Mouse (Mus musculus): ENCODE measurements around the gene Rab17.

Rab17 gene

GRCm38 (mm10) chr1:90995916-90996315, 26.5 kb upstream of the Rab17 start:
- no peak for DNase-seq (ENCODE audit: low spot score in 2 of 2)

DNA sequence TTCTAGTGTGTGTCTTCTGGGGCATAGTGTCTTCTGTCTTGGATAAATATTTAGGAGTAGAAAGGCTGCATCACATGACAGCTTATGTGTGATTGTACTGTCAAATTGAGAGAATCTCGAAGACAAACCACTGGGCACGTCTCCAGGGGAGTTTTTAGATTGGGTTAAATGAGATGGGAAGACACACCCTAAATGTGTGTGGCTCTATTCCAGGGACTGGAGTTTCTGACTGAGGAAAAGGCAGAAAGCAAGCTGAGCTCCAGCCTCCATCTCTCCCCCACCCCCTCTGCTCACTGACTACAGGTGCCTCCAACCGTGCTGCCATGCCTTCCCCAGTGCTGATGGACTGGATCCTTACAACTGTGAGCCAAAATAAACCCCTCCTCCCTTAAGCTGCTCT, 11.9 kb upstream of the Rab17 start:
- no peak for DNase-seq (ENCODE audit: low spot score in 2 of 2)

DNA sequence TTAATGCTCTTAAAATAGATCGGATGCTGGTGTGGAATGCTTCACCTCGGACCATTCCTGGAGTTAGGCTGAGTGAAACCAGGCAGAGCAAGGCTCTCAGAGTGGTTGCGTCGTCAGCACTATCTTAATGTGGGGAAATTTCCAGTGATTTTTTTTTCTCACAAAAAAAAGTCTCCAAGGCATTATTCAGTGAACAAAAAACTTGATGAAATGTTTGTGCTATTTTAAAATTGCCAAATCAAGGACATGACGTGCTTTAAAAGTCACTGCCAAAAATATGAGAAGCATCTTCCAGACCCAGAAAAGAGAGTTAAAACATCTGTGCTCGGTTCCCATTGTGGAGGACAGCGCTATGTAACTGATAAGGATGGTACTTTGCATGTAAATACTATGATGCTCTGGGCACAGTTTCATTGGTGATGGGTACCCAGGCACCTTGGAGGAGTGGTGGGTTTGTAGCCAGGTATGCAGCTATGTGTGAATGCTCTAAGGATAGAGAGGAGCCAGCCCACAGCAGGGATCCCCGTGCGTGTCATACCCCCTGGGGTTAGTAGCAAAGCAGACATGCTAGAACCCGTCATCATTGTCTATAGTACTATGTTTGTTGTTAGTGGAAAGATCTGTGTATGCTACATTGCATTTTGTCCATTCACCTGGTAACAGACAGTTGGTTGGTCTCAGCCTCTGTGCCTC, 11.3 kb upstream of the Rab17 start:
- peak; percentile 57 to 70 for DNase-seq (ENCODE audit: low spot score in 2 of 2)

- DNase-seq (ENCODE audit: low spot score in 2 of 2), result no peak
Measured at GRCm38 (mm10) chr1:90975960-90976359, 6.5 kb upstream of the Rab17 start.

- DNase-seq (ENCODE audit: low spot score in 2 of 2), result peak; percentile 57 to 71
Measured at GRCm38 (mm10) chr1:90974906-90975649, 5.6 kb upstream of the Rab17 start.

- DNase-seq (ENCODE audit: low spot score in 2 of 2), result no peak
Measured at GRCm38 (mm10) chr1:90973574-90973911, 4.1 kb upstream of the Rab17 start.

DNA sequence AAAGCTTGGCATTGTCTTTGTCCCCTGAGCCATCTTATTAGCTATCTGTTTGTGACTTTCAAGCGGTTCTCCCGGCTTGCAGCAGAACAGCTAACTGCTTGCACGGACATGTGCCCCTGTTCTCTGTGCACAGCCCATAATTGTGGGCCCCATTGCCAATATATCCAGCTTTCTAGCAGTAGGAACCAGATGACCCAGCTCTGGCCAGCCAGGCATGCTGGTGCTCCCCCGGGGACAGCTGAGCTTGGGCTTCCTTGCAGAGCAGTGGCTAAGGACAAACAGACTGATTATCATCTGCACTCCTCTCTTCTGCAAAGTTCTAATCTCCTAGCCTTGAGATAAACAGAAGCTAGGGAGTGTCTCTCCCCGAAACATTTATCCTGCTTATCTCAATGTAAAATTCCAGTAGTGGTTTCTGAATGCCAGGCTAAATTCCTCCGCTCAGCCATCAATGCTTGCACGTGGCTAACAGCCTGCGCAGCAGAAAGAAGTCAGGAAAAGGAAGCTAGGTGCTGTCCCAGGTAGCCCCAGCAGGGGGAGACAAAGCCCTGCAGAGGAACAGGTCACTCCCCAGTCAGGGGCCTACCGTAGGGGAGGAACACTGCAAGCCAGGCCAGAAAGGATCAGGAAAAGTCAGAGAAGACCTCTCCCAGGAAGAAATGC, 3.6 kb upstream of the Rab17 start:
- DNase-seq (ENCODE audit: low spot score in 2 of 2), result peak; percentile 81 to 91

GRCm38 (mm10) chr1:90969881-90970390, 475 bp upstream of the Rab17 start:
- no peak for DNase-seq (ENCODE audit: low spot score in 2 of 2)

GRCm38 (mm10) chr1:90968649-90969048, 812 bp downstream of the Rab17 start:
- DNase-seq (ENCODE audit: low spot score in 2 of 2), result no peak

- DNase-seq (ENCODE audit: low spot score in 2 of 2), result peak; percentile 70
Measured at GRCm38 (mm10) chr1:90967583-90967982, 1.9 kb downstream of the Rab17 start.

GRCm38 (mm10) chr1:90962994-90963393, 6.5 kb downstream of the Rab17 start:
- no peak for DNase-seq (ENCODE audit: low spot score in 2 of 2)

- DNase-seq (ENCODE audit: low spot score in 2 of 2), result no peak
Measured at GRCm38 (mm10) chr1:90962526-90962925, 6.9 kb downstream of the Rab17 start.

- DNase-seq (ENCODE audit: low spot score in 2 of 2), result peak; percentile 56 to 64
Measured at GRCm38 (mm10) chr1:90956245-90957096, 13.0 kb downstream of the Rab17 start.

DNA sequence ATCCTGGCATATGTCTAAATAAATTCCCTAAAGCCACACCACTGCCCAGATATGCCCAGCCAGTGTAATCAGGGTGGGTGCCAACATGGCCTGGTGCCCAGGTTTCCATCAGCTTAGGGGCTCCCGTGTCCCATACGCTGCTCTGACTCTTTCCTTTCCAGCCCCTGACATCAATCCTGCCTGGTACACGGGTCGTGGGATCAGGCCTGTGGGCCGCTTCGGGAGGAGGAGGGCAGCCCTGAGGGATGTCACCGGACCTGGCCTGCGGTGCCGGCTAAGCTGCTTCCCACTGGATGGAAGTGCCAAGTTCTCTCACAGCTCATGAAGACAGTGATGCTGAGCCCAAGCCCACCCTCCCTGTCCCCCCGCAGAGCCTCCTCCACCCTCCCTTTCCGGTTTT, 15.8 kb downstream of the Rab17 start:
- DNase-seq (ENCODE audit: low spot score in 2 of 2), result no peak

DNA sequence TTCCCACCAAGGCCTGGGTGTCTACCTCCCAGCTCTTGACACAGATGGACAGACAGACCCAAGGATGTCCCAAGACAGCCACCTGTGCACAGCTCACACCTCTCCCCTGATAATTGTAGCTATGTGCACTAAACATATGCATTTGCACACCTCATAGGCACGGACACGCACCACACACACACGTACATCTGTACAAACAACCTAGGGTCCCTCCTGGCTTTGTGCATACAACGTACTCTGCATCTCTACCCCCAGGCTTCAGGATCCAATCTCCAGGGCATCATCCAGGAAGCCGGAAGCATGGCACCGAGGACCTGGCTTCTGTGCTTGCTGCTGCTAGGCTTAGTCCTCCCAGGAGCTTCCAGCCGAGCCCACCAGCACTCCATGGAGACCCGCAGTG, 16.7 kb downstream of the Rab17 start, which contains the start of gene Prlh:
TSS of gene Prlh (plus strand) at position 301 of the 400 bp plus-strand sequence.
- DNase-seq (ENCODE audit: low spot score in 2 of 2), result no peak

DNA sequence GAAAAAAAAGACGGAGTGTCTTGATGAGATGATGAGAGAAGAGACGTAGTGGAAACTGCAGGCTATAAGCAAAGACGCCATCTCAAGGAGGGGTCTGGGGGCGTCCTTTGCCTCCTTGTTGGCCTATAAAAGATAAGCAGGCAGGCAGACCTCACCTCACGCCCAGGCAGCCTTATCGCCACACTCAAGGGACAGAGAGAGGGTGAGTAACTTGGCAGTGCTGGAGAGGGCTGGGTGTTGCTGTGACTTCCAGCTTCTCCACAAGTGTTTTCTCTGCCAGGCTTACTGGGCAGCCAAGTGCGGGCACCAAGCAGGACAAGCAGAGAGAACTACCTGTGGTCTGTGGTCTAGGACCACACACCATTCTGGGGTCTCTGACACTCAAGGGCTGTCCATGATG, 17.8 kb downstream of the Rab17 start:
- peak; percentile 24 to 25 for DNase-seq (ENCODE audit: low spot score in 2 of 2)

DNA sequence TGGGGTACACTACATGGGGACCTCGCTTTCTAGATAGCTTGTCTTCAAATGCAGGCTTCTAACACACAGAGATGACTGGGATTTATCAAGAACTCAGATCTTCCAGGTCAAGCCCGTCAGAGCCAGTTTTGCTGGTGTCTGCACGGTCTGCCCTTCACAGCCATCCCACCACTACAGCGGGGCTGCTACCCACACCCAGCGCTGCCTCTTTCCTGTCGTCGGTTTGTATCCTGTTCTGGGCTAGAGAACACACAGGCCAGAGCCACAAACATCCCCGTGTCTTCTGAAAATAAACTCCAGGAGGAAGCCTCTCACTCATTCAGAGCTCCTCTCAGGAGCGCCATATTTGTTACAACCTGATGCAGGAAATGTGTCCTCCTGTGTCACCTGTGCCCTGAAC, 20.2 kb downstream of the Rab17 start:
- DNase-seq (ENCODE audit: low spot score in 2 of 2), result no peak

DNA sequence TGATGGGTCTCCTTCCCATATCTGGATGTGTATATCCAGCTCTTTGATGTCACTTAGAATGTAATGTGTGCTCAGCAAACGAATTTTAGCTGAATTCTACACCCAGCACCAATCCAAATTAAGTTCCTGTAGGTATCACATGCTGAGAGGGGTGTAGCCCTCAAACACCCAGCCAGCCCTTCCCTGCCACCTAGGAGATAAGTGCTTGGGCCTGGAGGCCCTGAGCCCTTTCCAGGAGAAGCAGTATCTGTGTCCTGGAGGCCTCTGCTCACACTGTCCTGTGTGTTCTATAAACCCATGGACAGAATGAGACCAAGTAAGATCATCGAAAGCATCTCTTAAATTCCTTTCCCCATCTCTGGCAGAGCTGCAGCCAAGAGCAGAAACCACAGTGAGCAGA, 22.2 kb downstream of the Rab17 start:
- DNase-seq (ENCODE audit: low spot score in 2 of 2), result no peak

- DNase-seq (ENCODE audit: low spot score in 2 of 2), result no peak
Measured at GRCm38 (mm10) chr1:90945171-90945570, 24.3 kb downstream of the Rab17 start.

- peak in 1 of 2 experiments; percentile 10 for DNase-seq (ENCODE audit: low spot score in 2 of 2)
Measured at GRCm38 (mm10) chr1:90939980-90940379, 29.5 kb downstream of the Rab17 start.

- no peak for DNase-seq (ENCODE audit: low spot score in 2 of 2)
Measured at GRCm38 (mm10) chr1:90936990-90937389, 32.5 kb downstream of the Rab17 start.

GRCm38 (mm10) chr1:90933001-90933400, 36.5 kb downstream of the Rab17 start:
- peak; percentile 19 to 20 for DNase-seq (ENCODE audit: low spot score in 2 of 2)
